Mouse (Mus musculus) olfactory bulb, adult 2 months (tissue): ENCODE measurements around the gene Dicer1. TPM values are rescaled to one million over a fixed set of nuclear protein-coding genes. Genes with fewer than 3 reads are reported as not detected.

ENCODE experiments used
- H3K27ac ChIP-seq: fragments of 200-500 bp; 2 replicates; pipeline ENCODE4 v1.5.1; 2012; ENCODE audit warnings: low read depth, low read length; ENCODE audit not compliant: insufficient read depth
- H3K4me1 ChIP-seq: fragments of 200-500 bp; 2 replicates; pipeline ENCODE4 v1.6.1; 2012; ENCODE audit warnings: low read length; ENCODE audit not compliant: control insufficient read depth, insufficient read depth
- H3K4me3 ChIP-seq: fragments of 200-500 bp; 2 replicates; pipeline ENCODE4 v1.5.1; 2012; ENCODE audit warnings: mild to moderate bottlenecking, low read depth, low read length, moderate library complexity; ENCODE audit not compliant: insufficient read depth
- CTCF ChIP-seq: fragments of 200-500 bp; IDR thresholded peaks from 2 replicates; pipeline ENCODE4 v1.5.1; 2012; ENCODE audit warnings: low read depth, mild to moderate bottlenecking, low read length, moderate library complexity; ENCODE audit not compliant: insufficient read depth
- POLR2A ChIP-seq: fragments of 200-500 bp; IDR thresholded peaks from 2 replicates; pipeline ENCODE4 v1.6.1; 2012; ENCODE audit warnings: mild to moderate bottlenecking, low read depth, low read length, moderate library complexity; ENCODE audit not compliant: insufficient read depth
- WGBS: fragments of 180-500 bp; shearing (Covaris S2); methylation state at CpG from one replicate; pipeline ENCODE4 v1.1.7; 2018; 5-methylcytosine and 5-hydroxymethylcytosine counted together
- polyA plus RNA-seq: library from polyadenylated mRNA; stranded (reverse); fragments of >200 nt; gene quantifications from 2 replicates; pipeline ENCODE4 v1.2.4, GENCODE M21; 2012; ENCODE audit warnings: low replicate concordance; ENCODE audit not compliant: missing spikeins, insufficient read depth, insufficient read length

The Dicer1 gene
- polyA plus RNA-seq, 1 experiment: 69.9 TPM

DNA sequence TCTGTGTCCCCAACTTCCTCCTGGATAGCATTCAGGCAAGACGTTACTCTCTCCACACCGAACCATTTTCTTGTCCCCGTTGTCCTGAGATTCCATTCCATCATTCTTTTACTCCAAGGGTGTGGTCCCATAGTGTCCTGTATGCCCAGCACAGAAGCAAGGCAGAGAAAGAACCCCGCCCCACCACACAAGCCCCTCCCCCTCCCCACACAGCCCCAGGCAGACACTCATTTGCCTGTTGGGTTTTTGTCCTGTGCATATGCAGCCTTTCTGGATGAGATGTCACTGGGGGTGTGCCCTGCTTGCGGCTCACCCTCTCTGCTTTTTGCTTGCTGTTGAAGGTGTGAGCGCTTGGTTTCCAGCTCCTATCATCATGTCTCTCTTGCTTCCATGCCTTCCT is 103.4 kb downstream of the Dicer1 start:
- H3K4me3 ChIP-seq: no peak overlapping the region
- H3K27ac ChIP-seq: no peak overlapping the region
- TF ChIP-seq POLR2A (no peak), CTCF (no peak)
- WGBS: 93% methylated on average over 6 of the region's 6 CpGs
- no peaks in the 10 kb centered on the region for H3K4me1 ChIP-seq

DNA sequence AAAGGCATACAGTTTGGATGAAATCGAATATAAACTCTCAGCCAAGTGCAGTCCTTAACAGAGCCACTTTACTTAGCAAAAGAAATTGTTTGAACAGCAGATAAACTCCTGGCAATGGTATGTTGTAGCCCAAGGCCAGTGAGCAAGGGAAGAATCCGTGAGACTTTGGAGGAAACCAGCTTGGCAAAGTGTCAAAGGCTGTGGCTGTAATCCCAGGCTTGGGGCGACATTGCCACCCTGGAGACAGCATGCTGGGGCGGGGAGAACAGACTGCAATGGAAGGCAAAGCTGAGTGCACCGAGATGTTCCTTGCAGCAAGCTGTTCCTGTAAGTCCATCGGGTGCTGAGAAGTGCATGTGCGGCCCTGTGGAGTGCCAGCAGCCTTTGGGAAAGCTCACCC is 109.4 kb downstream of the Dicer1 start:
- TF ChIP-seq CTCF: no peak
- no peak for TF ChIP-seq POLR2A
- WGBS: 51% methylated on average over 7 of the region's 7 CpGs
- H3K4me3 ChIP-seq: no peak overlapping the region

DNA sequence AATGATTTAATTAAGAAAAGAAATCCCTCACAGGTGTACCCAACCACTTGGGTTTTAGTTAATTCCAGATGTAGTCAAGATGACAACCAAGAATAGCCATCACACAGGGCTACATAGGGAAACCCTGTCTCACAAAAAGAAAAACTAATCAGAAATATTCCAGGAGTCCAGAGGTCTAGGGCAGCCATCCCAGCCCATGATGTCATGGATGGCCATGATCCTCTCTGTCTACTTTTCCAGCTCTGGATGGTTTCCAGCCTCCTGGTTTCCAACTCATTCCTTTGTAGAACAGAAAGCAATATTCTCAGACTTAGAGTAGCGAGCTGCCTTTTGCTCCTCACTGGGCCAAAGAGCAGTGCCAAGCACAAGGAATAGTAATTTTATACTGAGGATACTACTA is 110.8 kb downstream of the Dicer1 start:
- peaks cover 14% of the 10 kb centered on the region; the same call in 1 of the 2 replicates for H3K4me1 ChIP-seq
- H3K4me3 ChIP-seq: no peak overlapping the region
- TF ChIP-seq CTCF (no peak), POLR2A (no peak)
- 82% methylated on average over 1 of the region's 1 CpGs for WGBS
- no peak overlapping the region for H3K27ac ChIP-seq

More for the DNA sequence above, 109.4 kb downstream of the Dicer1 start:
- Histone ChIP-seq H3K4me1 (peaks cover 7% of the 10 kb centered on the region; the same call in 1 of the 2 replicates), H3K27ac (no peak overlapping the region)

DNA sequence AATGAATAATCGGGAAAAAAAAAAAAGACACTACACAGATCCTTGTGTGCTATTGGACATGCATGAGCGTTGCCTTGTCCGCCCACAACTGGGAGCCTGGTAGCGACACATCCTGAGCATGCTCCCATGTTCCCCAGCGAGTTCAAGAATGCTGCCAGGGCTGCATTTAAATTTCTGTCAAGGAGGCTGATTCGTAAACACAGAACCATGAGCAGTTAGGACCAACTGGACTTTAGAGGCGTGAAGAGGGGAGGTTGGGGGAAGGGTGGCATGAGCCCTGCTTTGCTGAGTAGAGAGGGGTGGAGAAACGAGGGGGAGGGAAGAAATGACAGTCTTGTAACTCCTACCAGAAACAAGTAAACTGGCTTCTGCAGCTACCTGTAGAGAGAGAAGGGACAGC is 113.6 kb downstream of the Dicer1 start:
- TF ChIP-seq CTCF (no peak), POLR2A (no peak)
- Histone ChIP-seq H3K27ac (no peak overlapping the region), H3K4me3 (no peak overlapping the region), H3K4me1 (peaks cover 14% of the 10 kb centered on the region; the same call in 1 of the 2 replicates)
- 32% methylated on average over 8 of the region's 8 CpGs for WGBS

Other genes with a start within 250 kb of the Dicer1 start
- gene Clmn, start 113.1 kb upstream of the Dicer1 start, polyA plus RNA-seq: not detected in 2 replicates